Mouse (Mus musculus) splenic B cell, adult 2 months (primary cell): ENCODE measurements around the gene Hoxc5.

Experiments used
- DNase-seq: peaks from one replicate; pipeline ENCODE4 v3.0.0-alpha.2; 2011; ENCODE audit warnings: low read depth, low spot score
- H3K27me3 ChIP-seq: 2 replicates; pipeline ENCODE4 v1.6.1; 2012; ENCODE audit warnings: mild to moderate bottlenecking, low read length, moderate library complexity, mixed read lengths; ENCODE audit not compliant: control insufficient read depth, poor library complexity, insufficient read depth, severe bottlenecking
- H3K36me3 ChIP-seq: 2 replicates; pipeline ENCODE4 v1.6.1; 2012; ENCODE audit warnings: mild to moderate bottlenecking, low read length, moderate library complexity, mixed read lengths; ENCODE audit not compliant: control insufficient read depth, poor library complexity, insufficient read depth, severe bottlenecking

The Hoxc5 gene

DNA sequence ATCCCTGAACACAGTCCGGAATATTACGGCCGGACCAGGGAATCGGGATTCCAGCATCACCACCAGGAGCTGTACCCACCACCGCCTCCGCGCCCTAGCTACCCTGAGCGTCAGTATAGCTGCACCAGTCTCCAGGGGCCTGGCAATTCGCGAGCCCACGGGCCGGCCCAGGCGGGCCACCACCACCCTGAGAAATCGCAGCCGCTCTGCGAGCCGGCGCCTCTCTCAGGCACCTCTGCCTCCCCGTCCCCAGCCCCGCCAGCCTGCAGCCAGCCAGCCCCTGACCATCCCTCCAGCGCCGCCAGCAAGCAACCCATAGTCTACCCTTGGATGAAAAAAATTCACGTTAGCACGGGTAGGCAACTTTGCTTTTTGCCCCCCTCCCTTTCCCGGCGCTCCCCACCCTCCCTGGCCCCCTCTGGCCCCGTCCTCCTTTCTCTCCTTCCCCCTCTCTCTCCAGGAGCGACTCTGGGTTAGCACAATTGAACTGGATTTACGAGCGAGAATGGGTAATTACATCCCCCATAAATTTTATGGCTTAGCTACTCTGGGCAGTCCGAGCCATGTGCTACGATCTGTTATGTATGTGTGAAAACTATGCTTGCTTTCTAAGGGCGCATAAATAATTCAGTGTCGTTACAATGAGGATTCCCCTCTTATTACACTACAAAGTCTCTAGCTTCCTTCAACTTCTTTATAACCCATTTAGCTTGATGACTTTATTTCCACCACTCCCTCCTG is 67.7 kb downstream of the Hoxc5 start:
- Histone ChIP-seq H3K27me3 (no peaks in the 10 kb centered on the region; the same call in 1 of the 2 replicates), H3K36me3 (no peaks in the 10 kb centered on the region)
- DNase-seq, result no peak

DNA sequence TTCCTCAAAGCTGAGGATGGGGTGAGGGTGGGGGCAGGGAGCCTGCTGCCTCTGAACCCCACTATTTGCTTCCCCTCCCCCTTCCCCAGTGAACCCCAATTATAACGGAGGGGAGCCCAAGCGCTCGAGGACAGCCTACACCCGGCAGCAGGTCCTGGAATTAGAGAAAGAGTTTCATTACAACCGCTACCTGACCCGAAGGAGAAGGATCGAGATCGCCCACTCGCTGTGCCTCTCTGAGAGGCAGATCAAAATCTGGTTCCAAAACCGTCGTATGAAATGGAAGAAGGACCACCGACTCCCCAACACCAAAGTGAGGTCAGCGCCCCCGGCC is 68.3 kb downstream of the Hoxc5 start:
- no peaks in the 10 kb centered on the region for H3K36me3 ChIP-seq
- DNase-seq, result no peak
- no peaks in the 10 kb centered on the region; the same call in 1 of the 2 replicates for H3K27me3 ChIP-seq

DNA sequence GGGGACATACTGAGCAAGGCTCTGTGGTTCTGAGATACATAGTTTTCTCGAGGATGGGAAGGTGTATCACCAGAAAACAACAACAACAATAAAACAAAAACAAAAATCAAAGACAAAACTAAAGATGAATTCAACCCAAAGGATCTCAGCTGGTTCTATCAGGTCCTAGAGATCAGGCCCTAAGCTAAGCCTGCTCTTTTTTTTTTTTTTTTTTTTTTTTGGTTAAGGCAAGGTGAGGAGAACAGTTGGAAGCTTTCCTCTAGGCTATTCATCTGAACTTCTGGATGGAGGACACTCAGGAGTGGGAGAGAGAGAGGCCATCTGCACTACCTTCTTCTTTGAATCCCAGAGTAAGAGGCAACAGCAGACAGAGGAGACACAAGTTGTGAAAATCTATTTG is 70.3 kb downstream of the Hoxc5 start:
- Histone ChIP-seq H3K27me3 (no peaks in the 10 kb centered on the region; the same call in 1 of the 2 replicates), H3K36me3 (no peaks in the 10 kb centered on the region)
- no peak for DNase-seq

DNA sequence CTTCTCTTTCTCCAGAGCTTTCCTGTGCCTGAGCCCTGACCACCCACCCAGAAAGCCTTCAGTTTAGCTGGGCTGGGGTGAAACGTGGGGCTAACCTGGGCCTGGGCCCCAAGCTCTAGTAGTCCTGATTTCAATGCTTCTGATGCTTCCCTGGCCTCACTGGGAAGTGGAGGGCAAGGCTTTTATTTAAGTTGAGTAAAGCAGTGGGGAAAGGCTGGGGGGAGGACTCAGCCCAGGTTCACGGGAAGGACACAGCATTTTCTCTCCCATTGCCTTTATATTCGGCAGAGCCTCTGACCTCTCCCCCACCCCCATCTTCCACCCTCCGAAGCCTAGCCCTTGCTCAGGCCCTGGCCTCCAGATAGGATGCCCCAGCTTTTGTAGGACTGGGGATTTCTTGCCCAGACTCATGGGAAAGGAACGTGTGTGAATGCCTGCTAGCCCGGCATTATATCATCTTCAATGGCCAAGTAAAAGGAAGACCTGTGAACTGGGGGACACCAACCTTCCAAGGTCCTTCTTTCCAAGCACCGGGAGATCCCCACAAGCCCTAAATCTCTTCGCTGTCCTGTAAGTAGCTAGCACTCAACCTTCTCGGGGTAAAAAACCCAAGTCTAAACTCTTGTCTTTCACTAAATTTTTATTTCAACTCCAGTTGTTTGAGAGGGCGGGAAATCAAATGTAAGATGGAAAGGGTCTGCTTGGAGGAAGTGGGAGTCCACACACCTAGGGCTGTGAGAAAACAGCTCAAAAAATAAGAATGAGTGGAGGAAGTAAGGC is 71.6 kb downstream of the Hoxc5 start:
- no peaks in the 10 kb centered on the region; the same call in 1 of the 2 replicates for H3K27me3 ChIP-seq

DNA sequence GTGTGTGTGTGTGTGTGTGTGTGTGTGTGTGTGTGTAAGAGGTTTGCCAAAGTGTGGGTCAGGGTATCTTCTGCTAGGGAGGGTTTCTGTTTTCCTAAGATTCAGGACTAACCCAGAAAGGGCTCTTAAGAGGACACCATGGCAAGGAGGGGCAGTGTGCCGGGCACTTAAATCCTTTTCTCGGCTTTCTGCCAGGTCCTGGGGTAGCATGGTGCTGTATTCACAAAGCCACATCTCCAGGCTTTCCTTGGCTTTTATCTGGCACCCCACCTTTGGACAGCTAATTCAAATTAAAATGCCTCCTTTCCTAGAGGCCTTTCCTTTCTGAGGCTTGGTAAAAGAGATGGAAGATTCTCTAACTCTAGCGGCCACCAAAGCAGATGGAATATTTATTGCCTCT is 72.4 kb downstream of the Hoxc5 start:
- no peak for DNase-seq
- Histone ChIP-seq H3K27me3 (no peaks in the 10 kb centered on the region; the same call in 1 of the 2 replicates), H3K36me3 (no peaks in the 10 kb centered on the region)

More for the DNA sequence above, 71.6 kb downstream of the Hoxc5 start:
- DNase-seq, result no peak
- no peaks in the 10 kb centered on the region for H3K36me3 ChIP-seq

DNA sequence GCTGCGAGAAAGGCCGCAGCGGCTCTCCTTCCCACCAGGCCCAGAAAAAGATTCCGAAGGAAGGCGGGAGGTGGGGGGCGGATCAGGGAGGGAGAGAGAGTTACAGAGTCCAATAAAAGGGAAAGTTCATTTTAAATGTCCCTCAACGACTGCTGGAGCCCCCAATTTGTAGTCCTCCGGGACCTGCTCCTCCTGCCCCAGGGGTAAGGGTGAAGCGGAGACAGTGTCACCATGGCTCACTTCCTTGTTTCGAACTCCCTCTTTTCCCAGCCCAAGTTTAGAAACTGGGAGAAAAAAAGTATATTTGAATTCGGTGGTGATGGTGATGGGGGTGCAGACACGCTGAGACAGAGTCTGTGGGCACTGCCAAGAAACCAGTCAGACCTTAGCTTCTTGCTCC is 73.4 kb downstream of the Hoxc5 start:
- H3K27me3 ChIP-seq, result no peaks in the 10 kb centered on the region; the same call in 1 of the 2 replicates
- DNase-seq, result no peak
- no peaks in the 10 kb centered on the region for H3K36me3 ChIP-seq

DNA sequence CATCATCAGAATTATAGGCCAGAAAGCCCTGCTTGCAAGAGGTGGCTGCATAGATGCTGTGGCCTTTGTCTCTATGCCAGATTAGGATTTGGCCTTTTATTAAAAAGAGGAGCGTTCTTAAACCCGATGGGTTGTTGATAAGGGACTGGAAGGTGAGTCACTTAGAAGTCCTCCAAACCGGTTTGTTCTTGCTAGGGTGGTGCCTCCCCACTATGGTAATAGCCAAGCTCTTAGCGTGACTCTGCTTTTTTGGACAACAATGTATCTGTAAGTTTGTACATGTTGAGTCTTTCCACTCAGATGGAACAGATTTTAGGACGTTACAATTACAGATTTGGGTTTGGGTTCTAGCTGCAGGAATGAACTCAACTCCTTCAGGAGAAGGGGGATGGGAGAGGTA is 74.4 kb downstream of the Hoxc5 start:
- no peaks in the 10 kb centered on the region; the same call in 1 of the 2 replicates for H3K27me3 ChIP-seq
- H3K36me3 ChIP-seq, result no peaks in the 10 kb centered on the region
- DNase-seq, result no peak

DNA sequence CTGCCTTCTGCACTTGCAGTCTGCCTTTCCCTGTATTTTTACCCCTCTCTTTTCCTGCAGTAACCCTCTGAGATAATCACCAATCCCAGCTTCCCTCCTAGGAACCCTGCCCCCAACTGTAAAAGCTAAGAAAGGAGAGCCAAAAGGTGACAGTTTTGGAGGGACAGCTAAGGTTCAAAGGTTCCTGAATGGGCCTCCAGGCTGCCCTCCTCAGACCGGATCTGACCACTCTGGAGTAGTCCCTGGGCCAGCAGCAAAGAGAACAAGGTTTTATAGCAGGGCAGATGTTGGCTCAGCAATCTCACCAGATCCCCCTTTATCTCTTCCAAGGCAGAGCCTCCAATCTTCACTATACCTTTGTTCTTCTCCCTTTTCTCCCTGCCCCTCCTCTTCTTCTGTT is 75.0 kb downstream of the Hoxc5 start:
- Histone ChIP-seq H3K27me3 (no peaks in the 10 kb centered on the region; the same call in 1 of the 2 replicates), H3K36me3 (no peaks in the 10 kb centered on the region)
- no peak for DNase-seq

DNA sequence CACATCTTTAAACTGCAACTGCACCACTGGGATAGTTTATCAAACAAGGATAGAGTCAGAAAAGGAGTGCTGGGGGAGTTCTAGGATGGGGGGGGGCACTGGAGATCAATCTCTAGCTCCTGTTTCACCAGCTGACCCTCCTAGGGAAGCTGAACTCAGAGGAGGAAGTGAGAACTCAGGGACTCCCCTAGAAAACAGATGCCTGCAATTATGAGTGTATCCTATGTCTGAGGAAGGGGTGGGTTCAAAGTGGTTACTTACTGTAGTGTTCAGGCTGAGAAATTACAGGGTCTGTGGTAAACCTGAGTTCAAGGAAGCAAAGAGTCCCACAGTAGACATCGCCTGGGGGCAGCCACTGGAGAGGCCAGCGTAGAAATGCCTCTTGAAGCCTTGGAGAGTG is 84.4 kb downstream of the Hoxc5 start:
- DNase-seq, result no peak
- H3K36me3 ChIP-seq, result no peaks in the 10 kb centered on the region
- no peaks in the 10 kb centered on the region for H3K27me3 ChIP-seq

DNA sequence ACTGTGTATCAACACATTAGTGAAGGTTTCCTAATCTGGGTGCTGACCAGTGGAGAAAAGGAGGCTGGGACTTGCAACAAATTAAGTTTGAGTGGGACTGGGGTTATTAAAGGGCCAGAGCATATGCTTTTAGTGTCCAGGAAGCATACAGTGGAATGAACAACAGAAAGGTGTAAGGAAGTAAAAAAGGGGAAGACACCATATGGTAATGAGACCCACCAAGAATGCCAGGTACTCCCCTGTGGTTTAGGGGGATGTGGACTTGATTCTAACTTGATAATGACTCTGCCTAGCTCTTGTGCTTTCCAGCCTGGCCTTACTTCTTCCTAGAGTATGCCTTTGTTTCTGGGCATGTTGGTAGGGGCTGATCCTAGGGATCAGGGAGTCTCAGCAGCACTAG is 86.0 kb downstream of the Hoxc5 start:
- DNase-seq, result no peak
- no peaks in the 10 kb centered on the region for H3K27me3 ChIP-seq
- no peaks in the 10 kb centered on the region for H3K36me3 ChIP-seq

DNA sequence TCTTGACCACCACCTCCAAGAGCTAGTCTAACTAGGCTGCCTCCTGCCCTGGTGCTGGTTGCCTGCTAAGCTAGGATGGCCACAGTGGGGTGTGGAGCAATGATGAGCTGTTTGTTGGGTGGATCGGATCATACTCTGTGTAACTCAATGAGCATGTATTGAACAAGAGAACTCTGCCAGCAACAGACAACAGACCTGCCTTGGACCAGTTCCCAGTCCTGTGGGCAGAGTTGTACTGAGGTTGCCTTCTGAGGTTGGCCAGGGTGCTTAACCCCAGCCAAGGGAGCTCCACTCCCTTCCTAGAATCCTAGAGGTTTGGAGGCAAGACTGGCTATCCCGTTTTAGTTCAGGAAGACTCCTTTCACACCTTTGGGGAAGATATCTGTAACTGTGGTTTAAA is 89.2 kb downstream of the Hoxc5 start:
- no peak for DNase-seq
- Histone ChIP-seq H3K27me3 (no peaks in the 10 kb centered on the region; the same call in 1 of the 2 replicates), H3K36me3 (no peaks in the 10 kb centered on the region)

DNA sequence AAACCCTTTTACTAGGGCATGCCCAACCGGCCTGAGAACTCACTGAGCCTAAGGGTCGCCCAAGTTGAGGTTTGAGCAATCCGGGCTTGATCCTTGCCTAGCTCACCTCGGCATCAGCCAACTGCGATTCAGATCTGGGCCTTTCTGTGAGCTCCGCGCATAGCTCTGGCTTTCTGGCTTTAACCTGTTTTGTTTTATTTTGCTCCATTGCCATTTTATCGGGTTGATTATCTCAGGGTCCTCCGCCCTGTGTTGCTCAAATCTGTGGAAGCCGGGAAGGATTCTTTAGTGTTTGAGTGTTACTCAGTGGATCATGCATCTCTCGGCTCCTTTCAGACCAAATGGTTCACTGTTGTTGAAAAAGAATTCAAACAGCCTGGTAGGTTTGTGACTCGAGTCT is 91.5 kb downstream of the Hoxc5 start:
- Histone ChIP-seq H3K27me3 (no peaks in the 10 kb centered on the region; the same call in 1 of the 2 replicates), H3K36me3 (no peaks in the 10 kb centered on the region)
- DNase-seq, result no peak

DNA sequence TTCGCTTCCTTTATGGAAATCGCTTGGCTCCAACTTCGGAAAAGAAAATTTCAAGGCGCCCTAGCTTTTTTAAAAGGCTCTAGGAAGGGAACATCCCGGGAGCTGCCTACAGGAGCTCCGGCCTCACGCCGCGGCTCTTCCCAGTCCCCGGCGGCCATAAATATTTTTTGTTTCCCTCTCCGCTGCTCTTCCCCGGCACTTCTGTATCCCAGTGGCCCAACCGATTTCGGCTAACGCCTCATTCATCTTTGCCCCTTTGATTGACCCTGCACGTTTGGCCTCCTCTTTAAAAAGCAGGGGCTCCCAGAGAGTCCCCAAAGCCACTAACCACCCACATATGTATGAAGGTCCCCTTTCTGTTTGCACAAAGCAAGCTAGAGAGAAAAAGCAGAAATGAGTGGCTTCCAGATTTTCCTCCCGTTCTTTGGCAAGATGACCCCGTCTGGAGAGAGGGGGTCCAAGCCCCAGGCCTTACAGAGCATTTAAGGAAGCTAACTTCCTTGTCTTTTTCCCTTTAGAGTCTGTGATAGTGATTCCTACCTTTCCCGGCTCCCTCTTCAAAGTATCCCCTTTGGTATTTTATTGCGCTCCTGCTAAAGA is 92.2 kb downstream of the Hoxc5 start:
- no peak for DNase-seq
- Histone ChIP-seq H3K36me3 (no peaks in the 10 kb centered on the region), H3K27me3 (no peaks in the 10 kb centered on the region; the same call in 1 of the 2 replicates)

DNA sequence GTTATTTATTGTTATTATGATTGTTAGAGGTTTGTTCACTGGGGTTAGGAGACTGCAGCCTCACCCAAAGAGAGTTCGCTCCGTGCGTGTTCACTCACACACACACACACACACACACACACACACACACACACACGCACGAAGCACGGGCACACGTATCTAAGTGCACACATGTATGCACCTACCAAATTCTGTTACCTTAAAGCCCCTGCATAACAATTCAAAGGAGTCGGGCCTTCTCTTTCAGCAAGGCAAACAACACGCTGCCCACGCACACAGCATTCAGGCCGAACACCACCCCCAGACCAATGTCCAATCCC is 92.7 kb downstream of the Hoxc5 start:
- no peak for DNase-seq
- Histone ChIP-seq H3K27me3 (no peaks in the 10 kb centered on the region; the same call in 1 of the 2 replicates), H3K36me3 (no peaks in the 10 kb centered on the region)
